Mouse (Mus musculus): ENCODE results near the gene Glud1. TPM values are rescaled to one million over a fixed set of nuclear protein-coding genes. Genes with fewer than 3 reads are reported as not detected.

Gene Glud1
- total and polyA plus RNA-seq, 3 experiments = 45.9 to 109 (median 92.0) TPM

GRCm38 (mm10) chr14:34343078-34343477, 32.6 kb downstream of the Glud1 start:
- H3K27me3 ChIP-seq (ENCODE audit: insufficient read depth, low read length) = no peaks in the 10 kb centered on the region
- ATAC-seq (ENCODE audit: extremely low read depth, insufficient number of reproducible peaks, low FRiP score, poor library complexity, severe bottlenecking) (peak; percentile 88), DNase-seq (ENCODE audit: low spot score) (peak; percentile 33)
- TF ChIP-seq POLR2AphosphoS5 (IDR thresholded peaks at IDR 0.05; ENCODE audit: insufficient replicate concordance, low read depth, low read length) (no peak), GATA2 (IDR thresholded peaks at IDR 0.05; ENCODE audit: borderline replicate concordance, low read depth, low read length) (no peak), TAL1 (conservative IDR thresholded peaks at IDR 0.05; ENCODE audit: low read depth, low read length) (no peak), CTCF (IDR thresholded peaks at IDR 0.05; ENCODE audit: low read depth, low read length) (no peak), GATA1 (IDR thresholded peaks at IDR 0.05; ENCODE audit: borderline replicate concordance, low read length) (no peak)
- H3K4me1 ChIP-seq (ENCODE audit: insufficient read depth, low read depth, low read length) = peaks cover 22% of the 10 kb centered on the region
- H3K9me3 ChIP-seq (replicated peaks) = no peaks in the 10 kb centered on the region
- H3K4me3 ChIP-seq (ENCODE audit: low read depth, low read length) = no peak overlapping the region
- peaks cover 58% of the 10 kb centered on the region for H3K36me3 ChIP-seq (replicated peaks)

- peaks cover 51% of the 10 kb centered on the region for H3K36me3 ChIP-seq (replicated peaks)
- peaks cover 22% of the 10 kb centered on the region for H3K4me1 ChIP-seq (ENCODE audit: insufficient read depth, low read depth, low read length)
- ATAC-seq (ENCODE audit: extremely low read depth, insufficient number of reproducible peaks, low FRiP score, poor library complexity, severe bottlenecking) = no peak
- TF ChIP-seq POLR2AphosphoS5 (IDR thresholded peaks at IDR 0.05; ENCODE audit: insufficient replicate concordance, low read depth, low read length) = no peak
- no peak for TF ChIP-seq GATA1 (IDR thresholded peaks at IDR 0.05; ENCODE audit: borderline replicate concordance, low read length)
- TF ChIP-seq GATA2 (IDR thresholded peaks at IDR 0.05; ENCODE audit: borderline replicate concordance, low read depth, low read length) = no peak
- no peak for TF ChIP-seq CTCF (IDR thresholded peaks at IDR 0.05; ENCODE audit: low read depth, low read length)
- no peak for TF ChIP-seq TAL1 (conservative IDR thresholded peaks at IDR 0.05; ENCODE audit: low read depth, low read length)
- no peak for DNase-seq (ENCODE audit: low spot score)
- H3K9me3 ChIP-seq (replicated peaks) = no peaks in the 10 kb centered on the region
- H3K27me3 ChIP-seq (ENCODE audit: insufficient read depth, low read length) = no peaks in the 10 kb centered on the region
- no peak overlapping the region for H3K4me3 ChIP-seq (ENCODE audit: low read depth, low read length)
Measured at GRCm38 (mm10) chr14:34344361-34344760, 33.8 kb downstream of the Glud1 start.

GRCm38 (mm10) chr14:34345771-34346566, 35.4 kb downstream of the Glud1 start:
- Histone ChIP-seq H3K4me3 (ENCODE audit: low read depth, low read length) (no peak overlapping the region), H3K9me3 (replicated peaks) (no peaks in the 10 kb centered on the region), H3K27me3 (ENCODE audit: insufficient read depth, low read length) (peaks cover 1% of the 10 kb centered on the region; the same call in 1 of the 2 replicates), H3K36me3 (replicated peaks) (peaks cover 39% of the 10 kb centered on the region), H3K4me1 (ENCODE audit: insufficient read depth, low read depth, low read length) (peaks cover 22% of the 10 kb centered on the region)
- DNase-seq (ENCODE audit: low spot score) = no peak
- TF ChIP-seq TAL1 (conservative IDR thresholded peaks at IDR 0.05; ENCODE audit: low read depth, low read length) (no peak), POLR2AphosphoS5 (IDR thresholded peaks at IDR 0.05; ENCODE audit: insufficient replicate concordance, low read depth, low read length) (no peak), CTCF (IDR thresholded peaks at IDR 0.05; ENCODE audit: low read depth, low read length) (no peak), GATA1 (IDR thresholded peaks at IDR 0.05; ENCODE audit: borderline replicate concordance, low read length) (no peak), GATA2 (IDR thresholded peaks at IDR 0.05; ENCODE audit: borderline replicate concordance, low read depth, low read length) (no peak)
- ATAC-seq (ENCODE audit: extremely low read depth, insufficient number of reproducible peaks, low FRiP score, poor library complexity, severe bottlenecking) = no peak

DNA sequence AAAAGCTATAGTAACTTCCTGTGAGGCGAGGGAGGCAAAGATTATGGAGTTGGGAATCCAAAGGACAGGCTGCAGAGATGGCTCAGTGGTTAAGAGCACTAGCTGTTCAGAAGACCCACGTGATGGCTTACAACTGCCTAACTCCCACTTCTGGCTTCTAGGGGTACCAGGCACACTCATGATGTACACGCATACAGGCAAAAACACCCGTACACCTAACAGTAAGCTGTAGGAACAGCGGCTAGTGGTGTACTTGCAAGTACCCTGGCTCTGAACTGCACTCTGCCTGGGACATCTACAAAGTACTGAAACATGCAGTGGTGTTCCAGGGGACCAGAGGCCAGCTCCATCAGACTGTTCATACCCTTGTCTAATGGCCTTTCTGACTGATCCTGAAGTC, 36.6 kb downstream of the Glud1 start:
- no peak for TF ChIP-seq TAL1 (conservative IDR thresholded peaks at IDR 0.05; ENCODE audit: low read depth, low read length)
- no peak for TF ChIP-seq GATA1 (IDR thresholded peaks at IDR 0.05; ENCODE audit: borderline replicate concordance, low read length)
- TF ChIP-seq CTCF (IDR thresholded peaks at IDR 0.05; ENCODE audit: low read depth, low read length) = no peak
- TF ChIP-seq GATA2 (IDR thresholded peaks at IDR 0.05; ENCODE audit: borderline replicate concordance, low read depth, low read length) = no peak
- TF ChIP-seq POLR2AphosphoS5 (IDR thresholded peaks at IDR 0.05; ENCODE audit: insufficient replicate concordance, low read depth, low read length) = no peak
- Histone ChIP-seq H3K4me1 (ENCODE audit: insufficient read depth, low read depth, low read length) (peaks cover 14% of the 10 kb centered on the region), H3K4me3 (ENCODE audit: low read depth, low read length) (no peak overlapping the region), H3K27me3 (ENCODE audit: insufficient read depth, low read length) (peaks cover 2% of the 10 kb centered on the region; the same call in 1 of the 2 replicates), H3K9me3 (replicated peaks) (no peaks in the 10 kb centered on the region), H3K36me3 (replicated peaks) (peaks cover 30% of the 10 kb centered on the region)
- DNase-seq (ENCODE audit: low spot score) = no peak
- ATAC-seq (ENCODE audit: extremely low read depth, insufficient number of reproducible peaks, low FRiP score, poor library complexity, severe bottlenecking) = no peak

- Histone ChIP-seq H3K27me3 (ENCODE audit: insufficient read depth, low read length) (peaks cover 4% of the 10 kb centered on the region), H3K36me3 (replicated peaks) (peaks cover 22% of the 10 kb centered on the region), H3K4me1 (ENCODE audit: insufficient read depth, low read depth, low read length) (peaks cover 7% of the 10 kb centered on the region), H3K4me3 (ENCODE audit: low read depth, low read length) (no peak overlapping the region), H3K9me3 (replicated peaks) (no peaks in the 10 kb centered on the region)
- ATAC-seq (ENCODE audit: extremely low read depth, insufficient number of reproducible peaks, low FRiP score, poor library complexity, severe bottlenecking) = no peak
- DNase-seq (ENCODE audit: low spot score) = no peak
- TF ChIP-seq CTCF (IDR thresholded peaks at IDR 0.05; ENCODE audit: low read depth, low read length) = no peak
- no peak for TF ChIP-seq TAL1 (conservative IDR thresholded peaks at IDR 0.05; ENCODE audit: low read depth, low read length)
- no peak for TF ChIP-seq POLR2AphosphoS5 (IDR thresholded peaks at IDR 0.05; ENCODE audit: insufficient replicate concordance, low read depth, low read length)
- TF ChIP-seq GATA2 (IDR thresholded peaks at IDR 0.05; ENCODE audit: borderline replicate concordance, low read depth, low read length) = no peak
- TF ChIP-seq GATA1 (IDR thresholded peaks at IDR 0.05; ENCODE audit: borderline replicate concordance, low read length) = no peak
Measured at GRCm38 (mm10) chr14:34348301-34348700, 37.8 kb downstream of the Glud1 start.

- TF ChIP-seq TAL1 (conservative IDR thresholded peaks at IDR 0.05; ENCODE audit: low read depth, low read length) (no peak), GATA2 (IDR thresholded peaks at IDR 0.05; ENCODE audit: borderline replicate concordance, low read depth, low read length) (no peak), GATA1 (IDR thresholded peaks at IDR 0.05; ENCODE audit: borderline replicate concordance, low read length) (no peak), POLR2AphosphoS5 (IDR thresholded peaks at IDR 0.05; ENCODE audit: insufficient replicate concordance, low read depth, low read length) (no peak), CTCF (IDR thresholded peaks at IDR 0.05; ENCODE audit: low read depth, low read length) (no peak)
- ATAC-seq (ENCODE audit: extremely low read depth, insufficient number of reproducible peaks, low FRiP score, poor library complexity, severe bottlenecking) (no peak), DNase-seq (ENCODE audit: low spot score) (no peak)
- H3K9me3 ChIP-seq (replicated peaks) = no peaks in the 10 kb centered on the region
- H3K27me3 ChIP-seq (ENCODE audit: insufficient read depth, low read length) = peaks cover 11% of the 10 kb centered on the region
- peaks cover 4% of the 10 kb centered on the region for H3K4me1 ChIP-seq (ENCODE audit: insufficient read depth, low read depth, low read length)
- H3K36me3 ChIP-seq (replicated peaks) = peaks cover 20% of the 10 kb centered on the region
- H3K4me3 ChIP-seq (ENCODE audit: low read depth, low read length) = no peak overlapping the region
Measured at GRCm38 (mm10) chr14:34349007-34349406, 38.5 kb downstream of the Glud1 start.

Measured in G1E (cell line).